Mouse (Mus musculus) G1E (cell line): ENCODE measurements around the gene Trappc13.

Source experiments
- CTCF ChIP-seq: IDR thresholded peaks from 2 replicates; pipeline ENCODE4 v1.5.1; 2012; ENCODE audit warnings: low read depth, low read length, inconsistent platforms, mixed read lengths
- GATA1 ChIP-seq: IDR thresholded peaks from 2 replicates; pipeline ENCODE4 v1.6.1; 2012; ENCODE audit warnings: borderline replicate concordance, low read length, inconsistent platforms, mixed read lengths
- POLR2AphosphoS5 ChIP-seq: IDR thresholded peaks from 2 replicates; pipeline ENCODE4 v1.6.1; 2012; ENCODE audit warnings: low read depth, low read length, inconsistent platforms; ENCODE audit not compliant: insufficient replicate concordance
- TAL1 ChIP-seq: conservative IDR thresholded peaks from 2 replicates; pipeline ENCODE4 v1.6.1; 2012; ENCODE audit warnings: low read depth, low read length, inconsistent platforms, mixed read lengths

DNA sequence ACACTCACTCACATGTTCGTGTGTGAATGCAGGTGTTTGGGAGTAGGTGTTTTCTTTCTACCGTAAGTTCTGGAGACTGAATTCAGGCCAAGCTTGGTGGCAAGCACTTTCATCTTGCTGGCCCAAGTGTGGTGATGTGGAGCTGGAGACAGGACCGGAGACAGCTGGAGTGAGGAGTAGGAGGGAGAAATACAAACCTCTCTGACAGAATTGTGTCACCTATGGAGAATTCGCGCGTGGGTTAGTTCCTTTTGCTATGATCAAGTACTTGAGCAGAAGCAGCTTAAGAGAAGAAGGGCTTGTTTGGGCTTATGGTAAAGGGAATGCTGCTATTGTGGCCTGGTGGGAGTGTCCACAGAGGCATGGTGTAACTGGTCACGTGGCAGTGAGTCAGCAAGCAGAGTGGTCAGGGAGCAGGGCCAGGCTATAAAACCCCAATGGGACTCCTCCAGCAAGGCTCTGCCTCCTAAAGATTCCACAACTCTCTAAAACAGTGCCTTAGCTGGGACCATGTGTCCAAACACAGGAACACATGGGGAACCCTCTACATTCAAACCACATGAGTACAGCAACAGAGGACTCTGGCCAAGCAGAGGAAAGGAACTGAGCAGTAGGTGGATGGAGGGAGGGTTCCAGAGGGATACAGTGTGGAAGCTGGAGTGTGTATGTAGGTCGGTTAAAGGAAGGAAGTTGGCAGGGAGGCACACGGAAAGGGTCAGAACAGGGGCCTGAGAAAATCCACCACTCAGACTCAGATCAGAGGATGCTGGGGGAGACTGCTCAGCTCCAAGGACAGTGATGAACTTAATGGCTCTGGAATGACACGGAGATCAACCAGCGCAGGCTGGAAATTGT, 83.5 kb downstream of the Trappc13 start:
- TF ChIP-seq CTCF (no peak), GATA1 (no peak), POLR2AphosphoS5 (no peak), TAL1 (no peak)
